Mouse (Mus musculus) lung, postnatal 0 days (tissue): ENCODE results near the gene Nat8f2.

Experiments
- CTCF ChIP-seq: IDR thresholded peaks from 2 replicates; pipeline ENCODE4 v1.5.1; 2016; ENCODE audit warnings: antibody characterized with exemption, mild to moderate bottlenecking
- EP300 ChIP-seq: IDR thresholded peaks from 2 replicates; pipeline ENCODE4 v1.6.1; 2016; ENCODE audit warnings: antibody characterized with exemption, mild to moderate bottlenecking, control low read depth

DNA sequence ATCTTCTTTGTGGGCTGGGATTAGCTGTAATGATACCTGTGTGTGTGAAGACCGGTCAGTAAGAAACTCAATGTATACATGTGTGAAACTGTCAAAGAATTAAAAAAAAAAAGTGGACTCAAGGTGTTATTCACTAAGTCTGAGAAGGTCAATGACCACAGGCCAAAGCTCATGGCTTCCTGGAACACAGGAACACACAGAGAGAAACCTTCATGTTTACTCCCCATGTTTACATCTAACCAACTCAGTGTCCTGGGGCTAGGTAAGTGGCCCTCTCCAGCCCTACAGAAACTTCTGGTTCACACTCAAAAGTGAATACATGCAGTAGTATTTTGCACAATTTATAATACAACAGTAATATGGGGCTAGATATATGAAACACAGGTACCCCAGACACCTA, 40.7 kb upstream of the Nat8f2 start:
- TF ChIP-seq CTCF (no peak), EP300 (no peak)
